Mouse (Mus musculus) neural tube, embryonic 14.5 days (tissue): Measurements from ENCODE around the gene Hpf1. TPM values are rescaled to one million over a fixed set of nuclear protein-coding genes. Genes with fewer than 3 reads are reported as not detected.

Experiments
- ATAC-seq: fragments of 200-750 bp; cut with Nextera tagmentation; 2 replicates; pipeline ENCODE4 v1.8.0; 2017; ENCODE audit warnings: low read depth, mild to moderate bottlenecking, moderate TSS enrichment, moderate library complexity
- H3K27ac ChIP-seq: fragments of 300-500 bp; sonication (generic); 2 replicates; pipeline ENCODE4 v1.5.1; 2014; ENCODE audit warnings: low read depth, mild to moderate bottlenecking, control low read depth, low read length, moderate library complexity, mixed read lengths
- H3K27me3 ChIP-seq: fragments of 300-500 bp; sonication (generic); 2 replicates; pipeline ENCODE4 v1.6.1; 2014; ENCODE audit warnings: low read length; ENCODE audit not compliant: control insufficient read depth, insufficient read depth
- H3K36me3 ChIP-seq: fragments of 300-500 bp; sonication (generic); 2 replicates; pipeline ENCODE4 v1.6.1; 2014; ENCODE audit warnings: low read length, mixed read lengths; ENCODE audit not compliant: control insufficient read depth, insufficient read depth
- H3K4me1 ChIP-seq: fragments of 300-500 bp; sonication (generic); 2 replicates; pipeline ENCODE4 v1.6.1; 2014; ENCODE audit warnings: low read length; ENCODE audit not compliant: control insufficient read depth, insufficient read depth
- H3K4me2 ChIP-seq: fragments of 300-500 bp; sonication (generic); 2 replicates; pipeline ENCODE4 v1.6.1; 2014; ENCODE audit warnings: mild to moderate bottlenecking, low read depth, low read length, control low read depth
- H3K4me3 ChIP-seq: fragments of 300-500 bp; sonication (generic); 2 replicates; pipeline ENCODE4 v1.5.1; 2014; ENCODE audit warnings: low read depth, low read length, control low read depth, mixed read lengths
- H3K9ac ChIP-seq: fragments of 300-500 bp; sonication (generic); replicated peaks from 2 replicates; pipeline ENCODE4 v1.6.1; 2014; ENCODE audit warnings: low read depth, mild to moderate bottlenecking, control low read depth, low read length, mixed read lengths
- H3K9me3 ChIP-seq: fragments of 300-500 bp; sonication (generic); 2 replicates; pipeline ENCODE4 v1.6.1; 2016; ENCODE audit warnings: low read length; ENCODE audit not compliant: control insufficient read depth
- WGBS: fragments of 180-500 bp; shearing (Covaris S2); extraction: QIAGEN DNeasy Blood & Tissue Kit; methylation state at CpG from one replicate; pipeline ENCODE4 v1.1.7; 2014; 5-methylcytosine and 5-hydroxymethylcytosine counted together
- polyA plus RNA-seq: library from polyadenylated mRNA; unstranded; fragments of >200 nt; fragmentation: Nextera tagmentation; extraction: Ambion mirVana; gene quantifications from 2 replicates; pipeline ENCODE4 v1.2.1, GENCODE M21; 2014

Gene Hpf1
- polyA plus RNA-seq, 1 experiment from 2014 or later = 95.2 TPM

DNA sequence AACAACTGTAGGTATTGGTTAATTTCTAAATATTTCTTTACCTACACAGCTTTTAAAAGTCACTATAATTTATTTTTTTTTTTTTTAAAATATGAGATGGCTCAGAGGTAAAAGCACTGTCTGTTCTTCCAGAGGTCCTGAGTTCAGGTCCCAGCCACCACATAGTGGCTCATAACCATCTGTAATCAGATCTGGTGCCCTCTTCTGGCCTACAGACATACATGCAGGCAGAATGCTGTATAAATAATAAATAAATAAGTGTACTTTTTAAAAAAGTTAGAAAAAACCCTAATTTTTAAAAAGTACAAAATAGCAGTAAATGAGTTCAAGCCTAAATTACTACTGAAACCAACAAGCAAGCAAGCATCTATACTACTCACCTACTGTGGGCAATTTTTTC, 43.4 kb downstream of the Hpf1 start:
- H3K4me2 ChIP-seq = no peak overlapping the region
- no peaks in the 10 kb centered on the region for H3K27me3 ChIP-seq
- no peaks in the 10 kb centered on the region for H3K9me3 ChIP-seq
- H3K9ac ChIP-seq = no peak overlapping the region
- ATAC-seq = no peak
- no peak overlapping the region for H3K27ac ChIP-seq
- no peaks in the 10 kb centered on the region for H3K4me1 ChIP-seq
- H3K4me3 ChIP-seq = no peak overlapping the region
- H3K36me3 ChIP-seq = 0 out of 2 replicates have a peak, but pooled peaks cover 9% of the 10 kb centered on the region

DNA sequence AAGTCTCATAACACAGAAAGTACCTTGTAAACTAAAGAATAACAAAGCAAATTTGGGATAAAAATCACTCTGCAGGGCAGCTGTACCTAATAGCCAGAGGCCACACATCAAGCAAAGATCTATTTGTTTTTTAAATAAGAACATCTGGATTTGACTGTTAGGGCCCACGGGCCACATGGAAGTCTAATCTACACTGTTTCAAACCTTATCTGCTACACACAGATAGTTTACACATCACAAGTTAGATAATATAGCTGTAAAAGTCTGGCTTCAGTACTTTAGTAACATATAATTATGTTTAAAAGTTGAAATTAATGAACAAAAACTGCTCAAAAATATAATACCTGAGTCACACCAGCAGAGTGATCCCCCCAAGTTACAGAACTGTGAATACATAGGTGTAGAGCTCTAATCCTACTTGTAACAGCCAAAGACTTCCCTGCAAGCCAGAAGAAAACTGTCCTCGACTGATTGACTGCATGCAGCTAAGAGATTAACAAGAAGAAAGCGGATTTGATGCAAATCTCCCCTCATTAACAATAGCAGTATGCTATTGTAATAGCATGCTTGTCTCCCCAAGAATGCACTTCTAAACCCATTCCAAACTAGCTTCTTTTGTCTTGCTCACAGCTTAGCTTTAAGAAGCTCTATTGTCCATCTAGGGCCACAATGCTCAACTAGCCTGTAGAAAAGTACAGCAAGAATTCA, 48.7 kb downstream of the Hpf1 start:
- H3K27ac ChIP-seq = no peak overlapping the region
- H3K27me3 ChIP-seq = no peaks in the 10 kb centered on the region
- WGBS = 60% methylated on average over 3 of the region's 3 CpGs
- no peak for ATAC-seq
- no peaks in the 10 kb centered on the region for H3K9me3 ChIP-seq
- no peak overlapping the region for H3K4me3 ChIP-seq
- H3K36me3 ChIP-seq = 0 out of 2 replicates have a peak, but pooled peaks cover 4% of the 10 kb centered on the region
- no peak overlapping the region for H3K9ac ChIP-seq
- no peaks in the 10 kb centered on the region for H3K4me1 ChIP-seq
- no peak overlapping the region for H3K4me2 ChIP-seq

DNA sequence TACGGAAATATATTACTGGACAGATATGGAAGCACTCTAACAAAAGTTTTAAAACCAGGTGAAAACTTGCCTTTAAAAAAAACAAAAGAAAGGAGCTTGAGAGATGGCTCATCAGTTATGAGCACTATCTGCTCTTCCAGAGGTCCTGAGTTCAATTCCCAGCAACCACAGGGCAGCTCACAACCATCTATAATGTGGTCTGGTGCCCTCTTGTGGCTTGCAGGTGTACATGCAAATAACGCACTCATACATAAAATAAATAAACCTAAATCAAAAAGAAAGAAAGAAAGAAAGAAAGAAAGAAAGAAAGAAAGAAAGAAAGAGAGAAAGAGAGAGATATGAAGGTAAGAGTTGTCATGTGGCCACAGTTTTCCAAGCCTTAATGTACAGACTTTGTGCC, 52.6 kb downstream of the Hpf1 start:
- Histone ChIP-seq H3K4me3 (no peak overlapping the region), H3K27ac (no peak overlapping the region), H3K9me3 (no peaks in the 10 kb centered on the region), H3K27me3 (no peaks in the 10 kb centered on the region), H3K4me1 (no peaks in the 10 kb centered on the region), H3K4me2 (no peak overlapping the region), H3K36me3 (no peaks in the 10 kb centered on the region), H3K9ac (no peak overlapping the region)
- no peak for ATAC-seq
- WGBS = 95% methylated on average over 2 of the region's 2 CpGs

GRCm38 (mm10) chr8:60947503-60947902, 57.3 kb downstream of the Hpf1 start:
- Histone ChIP-seq H3K9me3 (no peaks in the 10 kb centered on the region), H3K27me3 (no peaks in the 10 kb centered on the region), H3K4me1 (no peaks in the 10 kb centered on the region), H3K36me3 (no peaks in the 10 kb centered on the region), H3K27ac (no peak overlapping the region), H3K4me2 (no peak overlapping the region), H3K9ac (no peak overlapping the region), H3K4me3 (no peak overlapping the region)
- ATAC-seq = no peak

DNA sequence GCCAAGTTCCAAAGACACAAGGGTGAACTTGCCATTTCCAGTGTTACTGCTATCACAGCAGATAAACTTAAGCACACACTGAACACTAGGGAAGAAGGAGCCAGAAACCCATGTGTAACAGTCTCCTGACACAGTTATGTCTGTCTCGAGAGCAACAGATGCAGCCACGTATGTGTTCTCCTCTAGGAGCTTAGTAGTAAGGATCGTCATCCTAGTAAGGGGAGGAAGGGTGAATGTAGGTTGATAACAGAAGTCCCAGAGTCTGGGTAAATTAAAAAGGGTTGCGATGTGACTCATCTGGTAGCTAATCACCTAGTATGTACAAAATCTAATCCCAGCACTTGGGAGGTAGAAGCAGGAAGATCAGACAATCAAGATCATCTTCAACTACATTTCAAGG, 59.6 kb downstream of the Hpf1 start:
- no peak for ATAC-seq
- H3K27me3 ChIP-seq = no peaks in the 10 kb centered on the region
- H3K36me3 ChIP-seq = no peaks in the 10 kb centered on the region
- H3K9ac ChIP-seq = no peak overlapping the region
- 75% methylated on average over 4 of the region's 4 CpGs for WGBS
- no peak overlapping the region for H3K4me2 ChIP-seq
- H3K4me1 ChIP-seq = no peaks in the 10 kb centered on the region
- no peak overlapping the region for H3K27ac ChIP-seq
- H3K9me3 ChIP-seq = no peaks in the 10 kb centered on the region
- no peak overlapping the region for H3K4me3 ChIP-seq

GRCm38 (mm10) chr8:60951271-60951670, 61.1 kb downstream of the Hpf1 start:
- WGBS = 79% methylated on average over 4 of the region's 4 CpGs

GRCm38 (mm10) chr8:60951757-60952156, 61.5 kb downstream of the Hpf1 start:
- Histone ChIP-seq H3K4me2 (no peak overlapping the region), H3K4me1 (no peaks in the 10 kb centered on the region), H3K4me3 (no peak overlapping the region), H3K27me3 (no peaks in the 10 kb centered on the region), H3K27ac (no peak overlapping the region), H3K9ac (no peak overlapping the region), H3K9me3 (no peaks in the 10 kb centered on the region), H3K36me3 (no peaks in the 10 kb centered on the region)
- 100% methylated on average over 1 of the region's 1 CpGs for WGBS
- no peak for ATAC-seq

More at GRCm38 (mm10) chr8:60951271-60951670, 61.1 kb downstream of the Hpf1 start:
- H3K9ac ChIP-seq = no peak overlapping the region
- no peaks in the 10 kb centered on the region for H3K4me1 ChIP-seq
- no peaks in the 10 kb centered on the region for H3K27me3 ChIP-seq
- no peak overlapping the region for H3K27ac ChIP-seq
- no peaks in the 10 kb centered on the region for H3K36me3 ChIP-seq
- no peak overlapping the region for H3K4me2 ChIP-seq
- no peaks in the 10 kb centered on the region for H3K9me3 ChIP-seq
- no peak for ATAC-seq
- no peak overlapping the region for H3K4me3 ChIP-seq

- 72% methylated on average over 5 of the region's 5 CpGs for WGBS
- ATAC-seq = no peak
Observed at GRCm38 (mm10) chr8:60952803-60953202, 62.6 kb downstream of the Hpf1 start.

DNA sequence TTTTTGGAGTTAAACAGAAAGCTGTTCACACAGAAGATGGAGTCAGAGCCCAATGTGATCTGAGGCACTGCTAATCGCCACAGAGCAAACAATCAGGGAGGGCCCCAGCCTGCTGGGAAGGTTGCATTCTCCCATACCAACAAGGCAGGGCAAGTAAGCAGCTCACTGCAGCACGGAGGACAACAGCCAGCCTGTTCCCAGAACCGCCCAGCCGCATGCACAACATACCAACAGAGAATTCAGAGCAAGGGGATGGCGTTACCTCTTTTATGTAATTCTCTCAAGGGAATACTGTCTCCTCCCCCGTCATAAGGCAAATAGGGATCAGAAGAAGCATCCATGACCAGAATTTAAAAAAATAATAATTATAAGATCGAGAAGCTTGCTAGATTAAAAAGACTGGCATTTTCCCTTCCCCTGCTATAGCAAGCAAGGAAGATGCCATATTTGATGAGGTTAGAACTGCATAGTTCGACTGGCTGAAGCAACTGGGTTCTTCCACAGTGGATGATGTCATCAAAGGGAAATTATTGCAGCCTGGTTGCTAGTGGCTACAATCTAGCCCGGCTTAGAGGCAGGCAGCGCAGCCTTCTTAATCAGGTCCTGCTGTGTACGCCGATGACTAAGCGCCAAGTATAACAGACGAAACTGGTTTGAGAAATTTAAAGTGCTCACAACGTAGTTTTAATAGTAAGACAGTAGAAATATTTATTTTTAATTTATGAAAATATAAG, 64.2 kb downstream of the Hpf1 start:
- ATAC-seq = peak; percentile 97
- WGBS = 1% methylated on average over 15 of the region's 15 CpGs

More at GRCm38 (mm10) chr8:60952803-60953202, 62.6 kb downstream of the Hpf1 start:
- H3K9ac ChIP-seq = no peak overlapping the region
- H3K4me2 ChIP-seq = peak overlapping the region; percentile 19; the same call in 1 of the 2 replicates
- no peaks in the 10 kb centered on the region for H3K27me3 ChIP-seq
- H3K4me1 ChIP-seq = no peaks in the 10 kb centered on the region
- no peaks in the 10 kb centered on the region for H3K9me3 ChIP-seq
- H3K4me3 ChIP-seq = no peak overlapping the region
- H3K27ac ChIP-seq = no peak overlapping the region
- no peaks in the 10 kb centered on the region for H3K36me3 ChIP-seq

More for the DNA sequence above, 64.2 kb downstream of the Hpf1 start:
- Histone ChIP-seq H3K36me3 (no peaks in the 10 kb centered on the region), H3K27me3 (no peaks in the 10 kb centered on the region), H3K9me3 (no peaks in the 10 kb centered on the region), H3K4me1 (no peaks in the 10 kb centered on the region), H3K27ac (peak overlapping the region; percentile 87), H3K9ac (peak overlapping the region; percentile 60), H3K4me3 (peak overlapping the region; percentile 35), H3K4me2 (peak overlapping the region; percentile 63)
